Mouse (Mus musculus) bone marrow macrophage, adult 2 months (primary cell): ENCODE measurements at regions not wholly inside any gene's neighbourhood (a gene's known extent, or its start where the extent isn't known, plus 50 kb on each side); places are given as distances from the start of the nearest gene placed in this dataset.

Experiments
- CTCF ChIP-seq: IDR thresholded peaks from 2 replicates; pipeline ENCODE4 v1.5.1; 2012; ENCODE audit warnings: low read depth, mild to moderate bottlenecking, low read length, moderate library complexity
- POLR2A ChIP-seq: IDR thresholded peaks from 2 replicates; pipeline ENCODE4 v1.6.1; 2012; ENCODE audit warnings: mild to moderate bottlenecking, low read depth, low read length, borderline replicate concordance

- no peak for TF ChIP-seq CTCF
- TF ChIP-seq POLR2A: no peak
Measured at GRCm38 (mm10) chr9:84204056-84204455, 279.1 kb downstream of the Bckdhb start.
